Mouse (Mus musculus): ENCODE results near the gene Gse1. TPM values are rescaled to one million over a fixed set of nuclear protein-coding genes. Genes with fewer than 3 reads are reported as not detected.

Gse1 gene
- polyA plus RNA-seq, 1 experiment: 45.8 TPM

GRCm38 (mm10) chr8:120409371-120410013, 181.2 kb downstream of the Gse1 start:
- no peaks in the 10 kb centered on the region; the same call in 1 of the 2 replicates for H3K4me1 ChIP-seq (ENCODE audit: control insufficient read depth, insufficient read depth, low read length)
- H3K27ac ChIP-seq (ENCODE audit: control insufficient read depth, insufficient read depth, low read depth, low read length, poor library complexity): no peak overlapping the region; the same call in 1 of the 2 replicates
- 86% methylated on average over 11 of the region's 11 CpGs for WGBS
- no peak overlapping the region for H3K4me3 ChIP-seq (replicated peaks; ENCODE audit: control insufficient read depth, low read depth, low read length)
- TF ChIP-seq POLR2A (IDR thresholded peaks at IDR 0.05; ENCODE audit: borderline replicate concordance, control insufficient read depth, low read depth, low read length) (no peak), CTCF (IDR thresholded peaks at IDR 0.05; ENCODE audit: control insufficient read depth, insufficient read depth, low read length) (no peak)

GRCm38 (mm10) chr8:120411059-120411458, 182.8 kb downstream of the Gse1 start:
- Histone ChIP-seq H3K27ac (ENCODE audit: control insufficient read depth, insufficient read depth, low read depth, low read length, poor library complexity) (no peak overlapping the region), H3K4me3 (replicated peaks; ENCODE audit: control insufficient read depth, low read depth, low read length) (no peak overlapping the region), H3K4me1 (ENCODE audit: control insufficient read depth, insufficient read depth, low read length) (no peaks in the 10 kb centered on the region; the same call in 1 of the 2 replicates)
- no peak for TF ChIP-seq CTCF (IDR thresholded peaks at IDR 0.05; ENCODE audit: control insufficient read depth, insufficient read depth, low read length)
- no peak for TF ChIP-seq POLR2A (IDR thresholded peaks at IDR 0.05; ENCODE audit: borderline replicate concordance, control insufficient read depth, low read depth, low read length)
- 91% methylated on average over 14 of the region's 14 CpGs for WGBS

- Histone ChIP-seq H3K27ac (ENCODE audit: control insufficient read depth, insufficient read depth, low read depth, low read length, poor library complexity) (no peak overlapping the region), H3K4me1 (ENCODE audit: control insufficient read depth, insufficient read depth, low read length) (peaks cover under 1% of the 10 kb centered on the region; the same call in 1 of the 2 replicates), H3K4me3 (replicated peaks; ENCODE audit: control insufficient read depth, low read depth, low read length) (no peak overlapping the region)
- no peak for TF ChIP-seq CTCF (IDR thresholded peaks at IDR 0.05; ENCODE audit: control insufficient read depth, insufficient read depth, low read length)
- no peak for TF ChIP-seq POLR2A (IDR thresholded peaks at IDR 0.05; ENCODE audit: borderline replicate concordance, control insufficient read depth, low read depth, low read length)
- WGBS: 89% methylated on average over 8 of the region's 8 CpGs
Measured at GRCm38 (mm10) chr8:120411862-120412261, 183.6 kb downstream of the Gse1 start.

GRCm38 (mm10) chr8:120412357-120412756, 184.1 kb downstream of the Gse1 start:
- Histone ChIP-seq H3K27ac (ENCODE audit: control insufficient read depth, insufficient read depth, low read depth, low read length, poor library complexity) (no peak overlapping the region), H3K4me3 (replicated peaks; ENCODE audit: control insufficient read depth, low read depth, low read length) (no peak overlapping the region), H3K4me1 (ENCODE audit: control insufficient read depth, insufficient read depth, low read length) (peaks cover 2% of the 10 kb centered on the region; the same call in 1 of the 2 replicates)
- WGBS: 83% methylated on average over 4 of the region's 4 CpGs
- no peak for TF ChIP-seq CTCF (IDR thresholded peaks at IDR 0.05; ENCODE audit: control insufficient read depth, insufficient read depth, low read length)
- TF ChIP-seq POLR2A (IDR thresholded peaks at IDR 0.05; ENCODE audit: borderline replicate concordance, control insufficient read depth, low read depth, low read length): no peak

- H3K4me1 ChIP-seq (ENCODE audit: control insufficient read depth, insufficient read depth, low read length): peaks cover 2% of the 10 kb centered on the region; the same call in 1 of the 2 replicates
- no peak overlapping the region for H3K27ac ChIP-seq (ENCODE audit: control insufficient read depth, insufficient read depth, low read depth, low read length, poor library complexity)
- WGBS: 72% methylated on average over 29 of the region's 29 CpGs
- TF ChIP-seq POLR2A (IDR thresholded peaks at IDR 0.05; ENCODE audit: borderline replicate concordance, control insufficient read depth, low read depth, low read length): no peak
- no peak for TF ChIP-seq CTCF (IDR thresholded peaks at IDR 0.05; ENCODE audit: control insufficient read depth, insufficient read depth, low read length)
- no peak overlapping the region for H3K4me3 ChIP-seq (replicated peaks; ENCODE audit: control insufficient read depth, low read depth, low read length)
Measured at GRCm38 (mm10) chr8:120412911-120413625, 184.8 kb downstream of the Gse1 start.

GRCm38 (mm10) chr8:120413626-120413988, 185.4 kb downstream of the Gse1 start:
- 92% methylated on average over 6 of the region's 6 CpGs for WGBS
- H3K4me1 ChIP-seq (ENCODE audit: control insufficient read depth, insufficient read depth, low read length): peaks cover 2% of the 10 kb centered on the region; the same call in 1 of the 2 replicates

GRCm38 (mm10) chr8:120414216-120414615, 186.0 kb downstream of the Gse1 start:
- WGBS: 75% methylated on average over 4 of the region's 4 CpGs
- no peak overlapping the region for H3K27ac ChIP-seq (ENCODE audit: control insufficient read depth, insufficient read depth, low read depth, low read length, poor library complexity)
- H3K4me1 ChIP-seq (ENCODE audit: control insufficient read depth, insufficient read depth, low read length): peaks cover 2% of the 10 kb centered on the region; the same call in 1 of the 2 replicates
- no peak overlapping the region for H3K4me3 ChIP-seq (replicated peaks; ENCODE audit: control insufficient read depth, low read depth, low read length)
- TF ChIP-seq POLR2A (IDR thresholded peaks at IDR 0.05; ENCODE audit: borderline replicate concordance, control insufficient read depth, low read depth, low read length) (no peak), CTCF (IDR thresholded peaks at IDR 0.05; ENCODE audit: control insufficient read depth, insufficient read depth, low read length) (no peak)

More at GRCm38 (mm10) chr8:120413626-120413988, 185.4 kb downstream of the Gse1 start:
- no peak for TF ChIP-seq POLR2A (IDR thresholded peaks at IDR 0.05; ENCODE audit: borderline replicate concordance, control insufficient read depth, low read depth, low read length)
- no peak for TF ChIP-seq CTCF (IDR thresholded peaks at IDR 0.05; ENCODE audit: control insufficient read depth, insufficient read depth, low read length)
- Histone ChIP-seq H3K27ac (ENCODE audit: control insufficient read depth, insufficient read depth, low read depth, low read length, poor library complexity) (no peak overlapping the region), H3K4me3 (replicated peaks; ENCODE audit: control insufficient read depth, low read depth, low read length) (no peak overlapping the region)

GRCm38 (mm10) chr8:120415474-120415873, 187.2 kb downstream of the Gse1 start:
- H3K27ac ChIP-seq (ENCODE audit: control insufficient read depth, insufficient read depth, low read depth, low read length, poor library complexity): no peak overlapping the region
- 81% methylated on average over 11 of the region's 11 CpGs for WGBS
- H3K4me1 ChIP-seq (ENCODE audit: control insufficient read depth, insufficient read depth, low read length): peaks cover 2% of the 10 kb centered on the region; the same call in 1 of the 2 replicates
- no peak for TF ChIP-seq CTCF (IDR thresholded peaks at IDR 0.05; ENCODE audit: control insufficient read depth, insufficient read depth, low read length)
- TF ChIP-seq POLR2A (IDR thresholded peaks at IDR 0.05; ENCODE audit: borderline replicate concordance, control insufficient read depth, low read depth, low read length): no peak
- H3K4me3 ChIP-seq (replicated peaks; ENCODE audit: control insufficient read depth, low read depth, low read length): no peak overlapping the region
